Comparison of ENCODE assay signal across 17 mouse cellular contexts in the genomic region with DNA sequence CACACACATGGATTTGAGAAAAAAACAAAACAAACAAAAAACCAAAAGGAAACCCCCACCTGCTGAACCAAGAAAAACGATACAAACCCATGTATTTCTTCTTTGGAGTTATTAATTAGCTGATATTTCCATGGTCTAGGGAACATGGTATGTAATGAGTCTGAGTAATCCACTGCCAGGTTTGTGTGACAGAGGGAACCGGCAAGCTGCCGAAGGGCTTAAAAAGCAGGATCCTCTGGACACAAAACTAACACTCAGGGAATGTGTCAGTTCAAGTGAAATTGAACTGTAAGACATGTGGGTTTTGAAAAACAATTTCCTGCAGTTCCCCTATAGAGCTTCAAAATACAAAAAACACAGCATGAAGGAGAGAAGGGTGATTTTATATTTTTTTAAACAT.
DNase-seq lines count a peak whose midpoint lies in the region; ATAC-seq lines count a peak whose summit lies in the region.
"Had no signal": no experiment of that assay in that cellular context is flagged by ENCODE, and none has a peak within 500 bp of the region (broad histone marks: within the 10 kb centered on the region; RNA-seq: fewer than 3 reads in every experiment).

No protein-coding gene starts in this region.

- 69% methylated on average over 3 of the region's 3 CpGs for WGBS in embryonic facial prominence, embryonic 14.5 days
- 88% methylated on average over 3 of the region's 3 CpGs for WGBS in embryonic facial prominence, embryonic 10.5 days
- WGBS in forebrain, embryonic 15.5 days, result 54% methylated on average over 3 of the region's 3 CpGs
- 74% methylated on average over 3 of the region's 3 CpGs for WGBS in forebrain, embryonic 13.5 days

- DNase-seq in embryonic facial prominence, embryonic 14.5 days (ENCODE audit: low spot score), result peak; percentile 7
- DNase-seq in embryonic facial prominence, embryonic 10.5 days (ENCODE audit: low spot score), result no peak
- DNase-seq: adrenal gland, adult 8-10 months; adrenal gland, postnatal 14 days; adrenal gland, postnatal 36 days; B cell, adult 2 months; cerebellum, adult 11 months; embryo, embryonic 11 days had no signal

- no peaks in the 10 kb centered on the region for H3K9me3 ChIP-seq in embryonic facial prominence, embryonic 14.5 days (ENCODE audit: control insufficient read depth, low read length)
- H3K9me3 ChIP-seq in embryonic facial prominence, embryonic 10.5 days, result peaks cover 3% of the 10 kb centered on the region; the same call in 1 of the 2 replicates
- no peaks in the 10 kb centered on the region for H3K9me3 ChIP-seq in forebrain, embryonic 15.5 days
- 0 out of 2 replicates have a peak, but pooled peaks cover 2% of the 10 kb centered on the region for H3K9me3 ChIP-seq in forebrain, embryonic 13.5 days (replicated peaks)
- H3K9me3 ChIP-seq: G1E had no signal

- no peak overlapping the region for H3K27ac ChIP-seq in embryonic facial prominence, embryonic 14.5 days (replicated peaks; ENCODE audit: low read depth, low read length)
- H3K27ac ChIP-seq in embryonic facial prominence, embryonic 10.5 days (replicated peaks), result no peak overlapping the region
- peak overlapping the region; percentile 55 for H3K27ac ChIP-seq in forebrain, embryonic 15.5 days (replicated peaks)
- no peak overlapping the region for H3K27ac ChIP-seq in forebrain, embryonic 13.5 days
- H3K27ac ChIP-seq: embryonic facial prominence, embryonic 12.5 days; embryonic facial prominence, embryonic 15.5 days had no signal

- no peak overlapping the region for H3K4me2 ChIP-seq in embryonic facial prominence, embryonic 14.5 days (ENCODE audit: low read depth, low read length)
- H3K4me2 ChIP-seq in forebrain, embryonic 15.5 days (replicated peaks), result no peak overlapping the region
- no peak overlapping the region for H3K4me2 ChIP-seq in forebrain, embryonic 13.5 days
- H3K4me2 ChIP-seq: embryonic facial prominence, embryonic 12.5 days; embryonic facial prominence, embryonic 15.5 days had no signal

- no peak overlapping the region for H3K4me3 ChIP-seq in embryonic facial prominence, embryonic 14.5 days (ENCODE audit: low read depth, low read length)
- no peak overlapping the region for H3K4me3 ChIP-seq in embryonic facial prominence, embryonic 10.5 days
- H3K4me3 ChIP-seq in forebrain, embryonic 15.5 days, result no peak overlapping the region
- H3K4me3 ChIP-seq in forebrain, embryonic 13.5 days, result no peak overlapping the region
- H3K4me3 ChIP-seq: embryonic facial prominence, embryonic 12.5 days; embryonic facial prominence, embryonic 15.5 days; erythroblast, embryonic 14.5 days had no signal

- H3K4me1 ChIP-seq in embryonic facial prominence, embryonic 14.5 days (ENCODE audit: control insufficient read depth, insufficient read depth, low read length), result no peaks in the 10 kb centered on the region
- H3K4me1 ChIP-seq in embryonic facial prominence, embryonic 10.5 days, result no peaks in the 10 kb centered on the region
- H3K4me1 ChIP-seq in forebrain, embryonic 15.5 days, result peaks cover 26% of the 10 kb centered on the region; the same call in 1 of the 2 replicates
- peaks cover 11% of the 10 kb centered on the region for H3K4me1 ChIP-seq in forebrain, embryonic 13.5 days
- H3K4me1 ChIP-seq: embryonic facial prominence, embryonic 12.5 days; embryonic facial prominence, embryonic 15.5 days had no signal

- H3K36me3 ChIP-seq in embryonic facial prominence, embryonic 14.5 days (ENCODE audit: control insufficient read depth, insufficient read depth, low read length), result peaks cover 25% of the 10 kb centered on the region; the same call in 1 of the 2 replicates
- peaks cover 10% of the 10 kb centered on the region for H3K36me3 ChIP-seq in embryonic facial prominence, embryonic 10.5 days (replicated peaks)
- peaks cover 12% of the 10 kb centered on the region; the same call in 1 of the 2 replicates for H3K36me3 ChIP-seq in forebrain, embryonic 15.5 days
- H3K36me3 ChIP-seq in forebrain, embryonic 13.5 days (ENCODE audit: poor library complexity, severe bottlenecking), result peaks cover 15% of the 10 kb centered on the region
- H3K36me3 ChIP-seq: embryonic facial prominence, embryonic 12.5 days; G1E had no signal

- no peak overlapping the region for H3K9ac ChIP-seq in embryonic facial prominence, embryonic 14.5 days (ENCODE audit: low read depth, low read length)
- no peak overlapping the region for H3K9ac ChIP-seq in forebrain, embryonic 15.5 days (replicated peaks)
- H3K9ac ChIP-seq in forebrain, embryonic 13.5 days, result no peak overlapping the region
- H3K9ac ChIP-seq: embryonic facial prominence, embryonic 12.5 days; embryonic facial prominence, embryonic 15.5 days had no signal

- no peak for ATAC-seq in embryonic facial prominence, embryonic 14.5 days (ENCODE audit: low read depth)
- ATAC-seq in forebrain, embryonic 15.5 days (replicated peaks), result no peak
- no peak for ATAC-seq in forebrain, embryonic 13.5 days
- ATAC-seq in inflammation-experienced regulatory T-cells, adult 6 months, result no peak
- ATAC-seq: CD4-positive, CD25-positive, alpha-beta regulatory T cell, adult 4 months had no signal

- H3K27me3 ChIP-seq in embryonic facial prominence, embryonic 14.5 days (replicated peaks; ENCODE audit: control insufficient read depth, insufficient read depth, low read length), result no peaks in the 10 kb centered on the region
- no peaks in the 10 kb centered on the region for H3K27me3 ChIP-seq in embryonic facial prominence, embryonic 10.5 days (replicated peaks; ENCODE audit: low read depth, poor library complexity, severe bottlenecking)
- H3K27me3 ChIP-seq in forebrain, embryonic 15.5 days, result no peaks in the 10 kb centered on the region
- no peaks in the 10 kb centered on the region for H3K27me3 ChIP-seq in forebrain, embryonic 13.5 days
- H3K27me3 ChIP-seq: CH12.LX; embryonic facial prominence, embryonic 12.5 days; embryonic facial prominence, embryonic 15.5 days had no signal
